Mouse (Mus musculus) CH12.LX (cell line): ENCODE measurements around the gene Skap2.

ENCODE experiments used
- CTCF ChIP-seq, 2 experiments: IDR thresholded peaks in 1 of 2; conservative IDR thresholded peaks in 1 of 2; 2 replicates each; pipeline ENCODE4 v1.5.1; 2011 to 2012; ENCODE audit warnings: low read depth in 2 of 2, low read length in 2 of 2, improper control_type of control experiment in 1 of 2, inconsistent platforms in 1 of 2, mild to moderate bottlenecking in 1 of 2, moderate library complexity in 1 of 2
- GABPA ChIP-seq: IDR thresholded peaks from 2 replicates; pipeline ENCODE4 v1.6.1; 2012; ENCODE audit warnings: low read depth, low read length, improper control_type of control experiment, inconsistent platforms; ENCODE audit not compliant: insufficient replicate concordance

GRCm38 (mm10) chr6:52004995-52005394, 7.4 kb downstream of the Skap2 start:
- TF ChIP-seq GABPA (no peak), CTCF (conservative IDR thresholded peaks at IDR 0.05 in 1 of 2, IDR thresholded peaks at IDR 0.05 in 1 of 2; ENCODE audit: low read depth in 2 of 2, low read length in 2 of 2) (no peak)
